Mouse (Mus musculus) neural tube, embryonic 12.5 days (tissue): Measurements from ENCODE around the gene Ifna7. TPM values are rescaled to one million over a fixed set of nuclear protein-coding genes. Genes with fewer than 3 reads are reported as not detected.
A peak's percentile ranks its signal among the peaks of the same experiment; 100 is the strongest.
"Not testable (repeated sequence)": the region's sequence is repeated elsewhere in the genome, so short reads cannot be mapped to it uniquely, and the experiment has no call there.

Experiments used
- ATAC-seq: fragments of 200-750 bp; cut with Nextera tagmentation; 2 replicates; pipeline ENCODE4 v1.8.0; 2017; ENCODE audit warnings: low read depth, mild to moderate bottlenecking, moderate TSS enrichment, moderate library complexity; ENCODE audit not compliant: low FRiP score
- H3K27ac ChIP-seq: fragments of 300-500 bp; sonication (generic); 2 replicates; pipeline ENCODE4 v1.5.1; 2016
- H3K27me3 ChIP-seq: fragments of 300-500 bp; sonication (generic); replicated peaks from 2 replicates; pipeline ENCODE4 v1.6.1; 2016; ENCODE audit warnings: mild to moderate bottlenecking
- H3K36me3 ChIP-seq: fragments of 300-500 bp; sonication (generic); 2 replicates; pipeline ENCODE4 v1.6.1; 2016; ENCODE audit warnings: mild to moderate bottlenecking
- H3K4me1 ChIP-seq: fragments of 300-500 bp; sonication (generic); 2 replicates; pipeline ENCODE4 v1.6.1; 2016
- H3K4me2 ChIP-seq: fragments of 300-500 bp; sonication (generic); replicated peaks from 2 replicates; pipeline ENCODE4 v1.6.1; 2016; ENCODE audit warnings: mild to moderate bottlenecking
- H3K4me3 ChIP-seq: fragments of 300-500 bp; sonication (generic); 2 replicates; pipeline ENCODE4 v1.5.1; 2016
- H3K9ac ChIP-seq: fragments of 300-500 bp; sonication (generic); 2 replicates; pipeline ENCODE4 v1.6.1; 2016; ENCODE audit warnings: mild to moderate bottlenecking
- H3K9me3 ChIP-seq: fragments of 300-500 bp; sonication (generic); 2 replicates; pipeline ENCODE4 v1.6.1; 2016; ENCODE audit warnings: mild to moderate bottlenecking
- WGBS: fragments of 180-500 bp; shearing (Covaris S2); methylation state at CpG from one replicate; pipeline ENCODE4 v1.1.7; 2016; 5-methylcytosine and 5-hydroxymethylcytosine counted together
- polyA plus RNA-seq: library from polyadenylated mRNA; unstranded; fragments of >200 nt; fragmentation: Nextera tagmentation; extraction: Ambion mirVana; gene quantifications from 2 replicates; pipeline ENCODE4 v1.2.1, GENCODE M21; 2016

Gene Ifna7
- polyA plus RNA-seq, result not detected in 2 replicates

GRCm38 (mm10) chr4:88815928-88816327, at the start of gene Ifna7:
TSS of gene Ifna7 (plus strand) at chr4:88816228.
- WGBS, result 68% methylated on average over 3 of the region's 3 CpGs

GRCm38 (mm10) chr4:88773534-88773933, 42.5 kb upstream of the Ifna7 start, which contains the start of gene Gm13290:
TSS of gene Gm13290 (plus strand) at chr4:88773834.
- not testable (repeated sequence) for H3K4me3 ChIP-seq, H3K27me3 ChIP-seq, H3K4me2 ChIP-seq, ATAC-seq, H3K4me1 ChIP-seq, H3K9me3 ChIP-seq, H3K36me3 ChIP-seq, H3K9ac ChIP-seq, H3K27ac ChIP-seq
- no CpG with 5 or more reads among the region's 32 CpGs for WGBS

More at GRCm38 (mm10) chr4:88815928-88816327, at the start of gene Ifna7:
- Histone ChIP-seq H3K27ac (no peak within 1 kb of the TSS), H3K27me3 (no peaks in the 10 kb centered on the region), H3K9me3 (no peaks in the 10 kb centered on the region), H3K9ac (no peak within 1 kb of the TSS), H3K4me1 (no peaks in the 10 kb centered on the region), H3K4me3 (no peak within 1 kb of the TSS), H3K4me2 (no peak within 1 kb of the TSS), H3K36me3 (no peaks in the 10 kb centered on the region)
- ATAC-seq, result no peak

GRCm38 (mm10) chr4:88776622-88777021, 39.4 kb upstream of the Ifna7 start, which contains the start of gene Gm13289:
TSS of gene Gm13289 (plus strand) at chr4:88776922.
- WGBS, result no CpG with 5 or more reads among the region's 29 CpGs
- not testable (repeated sequence) for H3K36me3 ChIP-seq, H3K27ac ChIP-seq, H3K4me2 ChIP-seq, H3K9ac ChIP-seq, H3K9me3 ChIP-seq, ATAC-seq, H3K4me1 ChIP-seq, H3K4me3 ChIP-seq, H3K27me3 ChIP-seq

DNA sequence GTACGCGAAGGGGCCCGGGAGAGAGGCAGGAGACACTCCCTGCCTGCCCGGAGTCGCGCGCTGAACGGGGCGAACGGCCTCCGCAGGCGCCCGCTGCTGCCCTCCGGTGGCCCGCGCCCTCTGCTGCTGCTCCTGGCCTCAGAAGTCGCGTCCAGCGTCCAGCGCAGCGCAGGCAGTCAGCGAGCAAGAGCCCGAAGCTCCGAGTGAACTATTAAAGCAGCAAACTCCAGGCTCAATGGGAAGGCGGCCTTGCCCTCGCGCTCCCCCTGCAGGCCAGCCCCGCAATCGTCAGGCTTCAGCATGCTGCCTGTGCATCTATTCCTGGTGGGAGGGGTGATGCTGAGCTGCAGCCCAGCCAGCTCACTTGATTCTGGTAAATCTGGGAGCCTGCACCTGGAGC, 36.5 kb upstream of the Ifna7 start, which contains the start of gene Gm13272:
TSS of gene Gm13272 (plus strand) at position 301 of the 400 bp plus-strand sequence.
- ATAC-seq, H3K9me3 ChIP-seq, H3K27ac ChIP-seq, H3K4me1 ChIP-seq, H3K4me2 ChIP-seq, H3K36me3 ChIP-seq, H3K9ac ChIP-seq, H3K4me3 ChIP-seq, H3K27me3 ChIP-seq: not testable (repeated sequence)
- WGBS, result no CpG with 5 or more reads among the region's 29 CpGs

- H3K4me1 ChIP-seq, H3K9me3 ChIP-seq, H3K4me2 ChIP-seq, H3K9ac ChIP-seq, ATAC-seq, H3K36me3 ChIP-seq, H3K4me3 ChIP-seq, H3K27me3 ChIP-seq, H3K27ac ChIP-seq: not testable (repeated sequence)
- 52% methylated on average over 16 of the region's 18 CpGs for WGBS
Measured at GRCm38 (mm10) chr4:88780320-88780719, 35.7 kb upstream of the Ifna7 start.

DNA sequence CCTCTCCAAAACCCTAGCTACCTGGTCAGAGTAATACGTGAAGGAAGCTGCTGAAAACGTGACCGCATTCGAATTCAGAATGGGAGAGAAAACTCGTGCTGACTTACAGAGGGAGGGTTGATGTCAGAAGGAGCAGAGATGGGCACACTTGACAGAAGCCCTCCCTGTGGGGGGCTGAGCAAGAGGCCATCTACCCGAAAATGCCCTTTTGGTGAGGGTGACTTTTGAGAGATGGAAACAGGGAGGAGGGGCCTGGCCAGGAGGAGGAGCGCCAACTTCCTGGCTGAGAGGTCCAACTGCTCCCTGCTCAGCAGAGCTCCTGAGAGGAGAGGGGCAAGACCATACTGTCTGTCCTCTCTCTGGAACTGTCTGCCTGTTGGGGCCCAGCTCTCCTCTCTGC, 34.2 kb upstream of the Ifna7 start, which contains the start of gene Ifnz:
TSS of gene Ifnz (plus strand) at position 301 of the 400 bp plus-strand sequence.
- WGBS, result 20% methylated on average over 5 of the region's 7 CpGs
- H3K4me2 ChIP-seq, result peak within 1 kb of the TSS; percentile 44
- H3K27ac ChIP-seq, H3K36me3 ChIP-seq, H3K4me1 ChIP-seq, H3K27me3 ChIP-seq, ATAC-seq, H3K9ac ChIP-seq, H3K4me3 ChIP-seq, H3K9me3 ChIP-seq: not testable (repeated sequence)

GRCm38 (mm10) chr4:88782335-88782734, 33.7 kb upstream of the Ifna7 start:
- H3K36me3 ChIP-seq, H3K9me3 ChIP-seq, H3K27me3 ChIP-seq, H3K9ac ChIP-seq, H3K4me1 ChIP-seq, H3K4me3 ChIP-seq, H3K27ac ChIP-seq, ATAC-seq: not testable (repeated sequence)
- H3K4me2 ChIP-seq, result peak overlapping the region; percentile 44
- WGBS, result under 1% methylated on average over 17 of the region's 31 CpGs

DNA sequence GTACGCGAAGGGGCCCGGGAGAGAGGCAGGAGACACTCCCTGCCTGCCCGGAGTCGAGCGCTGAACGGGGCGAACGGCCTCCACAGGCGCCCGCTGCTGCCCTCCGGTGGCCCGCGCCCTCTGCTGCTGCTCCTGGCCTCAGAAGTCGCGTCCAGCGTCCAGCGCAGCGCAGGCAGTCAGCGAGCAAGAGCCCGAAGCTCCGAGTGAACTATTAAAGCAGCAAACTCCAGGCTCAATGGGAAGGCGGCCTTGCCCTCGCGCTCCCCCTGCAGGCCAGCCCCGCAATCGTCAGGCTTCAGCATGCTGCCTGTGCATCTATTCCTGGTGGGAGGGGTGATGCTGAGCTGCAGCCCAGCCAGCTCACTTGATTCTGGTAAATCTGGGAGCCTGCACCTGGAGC, 30.6 kb upstream of the Ifna7 start, which contains the start of gene Gm13276:
TSS of gene Gm13276 (plus strand) at position 301 of the 400 bp plus-strand sequence.
- ATAC-seq, H3K4me1 ChIP-seq, H3K27ac ChIP-seq, H3K27me3 ChIP-seq, H3K9ac ChIP-seq, H3K4me2 ChIP-seq, H3K36me3 ChIP-seq, H3K4me3 ChIP-seq, H3K9me3 ChIP-seq: not testable (repeated sequence)
- no CpG with 5 or more reads among the region's 27 CpGs for WGBS

- WGBS, result 0% methylated on average over 4 of the region's 28 CpGs
- H3K36me3 ChIP-seq, ATAC-seq, H3K27ac ChIP-seq, H3K9me3 ChIP-seq, H3K9ac ChIP-seq, H3K4me2 ChIP-seq, H3K4me1 ChIP-seq, H3K27me3 ChIP-seq, H3K4me3 ChIP-seq: not testable (repeated sequence)
Measured at GRCm38 (mm10) chr4:88788402-88788801, 27.6 kb upstream of the Ifna7 start, which contains the start of gene Gm13277. TSS of gene Gm13277 (plus strand) at chr4:88788632.

GRCm38 (mm10) chr4:88791250-88791649, 24.8 kb upstream of the Ifna7 start, which contains the start of gene Gm13278:
TSS of gene Gm13278 (plus strand) at chr4:88791550.
- not testable (repeated sequence) for H3K36me3 ChIP-seq, H3K27me3 ChIP-seq, H3K4me3 ChIP-seq, H3K9ac ChIP-seq, ATAC-seq, H3K9me3 ChIP-seq, H3K4me2 ChIP-seq, H3K4me1 ChIP-seq, H3K27ac ChIP-seq
- no CpG with 5 or more reads among the region's 28 CpGs for WGBS

- ATAC-seq, result not testable (repeated sequence)
- WGBS, result 0% methylated on average over 11 of the region's 52 CpGs
Measured at GRCm38 (mm10) chr4:88793936-88794675, 21.9 kb upstream of the Ifna7 start, which contains the start of gene Gm13275. TSS of gene Gm13275 (plus strand) at chr4:88794487.

GRCm38 (mm10) chr4:88797097-88797496, 18.9 kb upstream of the Ifna7 start, which contains the start of gene Gm13279:
TSS of gene Gm13279 (plus strand) at chr4:88797397.
- H3K27me3 ChIP-seq, H3K4me1 ChIP-seq, H3K4me3 ChIP-seq, ATAC-seq, H3K36me3 ChIP-seq, H3K9me3 ChIP-seq, H3K9ac ChIP-seq, H3K4me2 ChIP-seq, H3K27ac ChIP-seq: not testable (repeated sequence)
- WGBS, result no CpG with 5 or more reads among the region's 28 CpGs

More at GRCm38 (mm10) chr4:88793936-88794675, 21.9 kb upstream of the Ifna7 start, which contains the start of gene Gm13275:
- not testable (repeated sequence) for H3K27me3 ChIP-seq, H3K9ac ChIP-seq, H3K4me3 ChIP-seq, H3K27ac ChIP-seq, H3K4me1 ChIP-seq, H3K4me2 ChIP-seq, H3K36me3 ChIP-seq, H3K9me3 ChIP-seq
